Mouse (Mus musculus) liver, postnatal 0 days (tissue): ENCODE measurements around the gene Plxna4.

ENCODE experiments used
- CTCF ChIP-seq: sonication (generic); IDR thresholded peaks from 2 replicates; pipeline ENCODE4 v1.5.1; 2016; ENCODE audit warnings: antibody characterized with exemption, low read depth
- EP300 ChIP-seq: IDR thresholded peaks from 2 replicates; pipeline ENCODE4 v1.6.1; 2016; ENCODE audit warnings: antibody characterized with exemption, low read depth, mild to moderate bottlenecking

DNA sequence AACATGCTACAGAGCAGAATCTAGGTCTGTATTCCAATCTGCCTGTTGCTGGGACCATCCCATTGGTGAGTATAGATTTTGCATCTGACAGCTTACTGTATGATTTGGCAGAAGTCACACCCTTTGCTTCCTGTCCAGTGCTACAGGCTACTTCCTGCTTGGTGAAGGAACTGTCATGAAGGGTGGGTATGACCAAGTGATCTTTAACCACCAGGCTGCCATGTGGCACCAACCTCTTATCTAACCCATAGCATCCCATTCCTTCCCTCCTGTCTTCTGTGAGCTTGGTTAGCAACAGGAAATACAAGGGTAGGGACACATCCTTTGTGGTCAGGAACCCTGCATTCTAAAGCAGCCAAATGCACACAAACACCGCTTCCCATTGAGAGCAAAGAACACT lies 429.6 kb downstream of the Plxna4 start:
- TF ChIP-seq CTCF: no peak
- no peak for TF ChIP-seq EP300
